Mouse (Mus musculus) left cerebral cortex, adult 9 months (tissue): ENCODE measurements around the gene Tmprss11f.
"Not testable (repeated sequence)": the region's sequence is repeated elsewhere in the genome, so short reads cannot be mapped to it uniquely, and the experiment has no call there.

ENCODE experiments used
- DNase-seq, 2 experiments: peaks; one replicate each; pipeline ENCODE4 v3.0.0; 2022; ENCODE audit warnings: low spot score in 2 of 2

Tmprss11f gene

GRCm38 (mm10) chr5:86632324-86632723, at the start of gene Tmprss11f:
Tmprss11f (minus strand) TSS chr5:86632424.
- DNase-seq: no peak

DNA sequence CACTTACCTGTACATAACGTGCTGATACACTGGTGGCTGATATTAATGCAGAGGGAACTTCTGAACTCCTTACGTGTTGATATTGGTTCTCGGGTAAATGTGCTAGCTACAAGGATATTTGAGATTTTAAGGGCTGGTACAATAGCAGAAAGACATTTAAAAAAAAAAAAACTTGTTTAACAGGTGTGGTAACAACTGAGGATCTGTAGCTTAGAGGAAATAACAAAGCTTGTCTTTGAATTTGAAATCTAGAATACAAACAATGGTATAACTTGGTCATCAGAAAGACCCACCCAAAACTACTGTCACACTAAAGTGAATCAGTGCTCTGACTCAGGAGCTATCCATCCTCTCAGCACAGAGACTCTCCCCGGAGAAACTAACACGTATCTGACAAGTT, 44.0 kb upstream of the Tmprss11f start, which contains the start of gene Tmprss11b:
Tmprss11b (minus strand) TSS at position 101 of the 400 bp plus-strand sequence.
- no peak for DNase-seq

DNA sequence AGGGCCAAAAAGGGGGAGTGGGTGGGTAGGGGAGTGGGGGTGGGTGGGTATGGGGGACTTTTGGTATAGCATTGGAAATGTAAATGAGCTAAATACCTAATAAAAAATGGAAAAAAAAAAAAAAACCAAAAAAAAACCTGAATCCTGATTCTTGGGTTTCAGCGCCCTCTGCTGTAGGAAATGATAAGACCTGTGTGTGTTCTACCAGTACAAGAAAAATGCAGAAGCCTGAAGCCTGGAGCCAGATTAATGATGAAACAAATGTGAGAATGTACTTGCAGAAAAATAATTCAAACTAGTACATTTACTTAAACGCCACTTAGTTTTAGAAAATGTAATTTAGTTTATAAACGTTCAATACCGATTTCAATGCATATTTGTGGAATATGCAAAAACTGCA, 17.0 kb upstream of the Tmprss11f start:
- DNase-seq: peak in 1 of 2 experiments; percentile 34

DNA sequence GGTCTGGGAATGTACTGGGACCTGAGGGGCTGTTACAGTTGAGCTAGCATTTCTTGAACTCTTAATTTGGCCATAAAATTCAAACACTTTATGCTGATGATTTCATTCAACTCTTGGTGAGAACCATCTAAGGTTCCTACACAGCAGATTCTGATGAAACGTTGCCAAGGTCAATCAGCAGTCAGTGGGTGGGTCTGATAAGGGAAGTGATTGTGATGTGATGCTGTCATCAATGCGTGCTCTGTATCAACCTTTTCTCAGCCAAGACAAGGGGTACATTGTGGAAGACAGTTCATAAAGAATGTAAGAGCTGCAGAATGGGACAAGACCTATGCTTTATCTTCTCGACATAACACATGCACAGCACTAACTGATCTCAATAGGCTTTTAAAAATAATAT, 8.6 kb upstream of the Tmprss11f start:
- no peak for DNase-seq

DNA sequence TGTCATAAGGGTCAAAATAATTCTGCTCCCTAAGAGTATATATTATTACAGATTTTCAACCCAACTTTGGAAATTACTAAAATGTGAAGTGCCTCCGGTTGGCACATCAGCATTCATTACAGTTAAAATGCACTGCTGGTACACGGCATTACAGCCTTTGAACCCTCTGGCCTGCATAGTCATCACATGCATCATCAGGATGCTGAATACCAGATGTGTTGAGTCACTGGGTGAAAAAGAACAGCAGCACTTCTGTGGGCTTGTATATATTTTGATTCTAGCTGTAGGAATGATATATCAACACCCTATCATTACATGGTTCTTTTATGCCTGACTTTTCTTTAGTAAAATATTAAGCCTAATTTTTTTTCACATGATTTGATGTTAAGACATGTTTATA, 1.5 kb downstream of the Tmprss11f start:
- DNase-seq: no peak

GRCm38 (mm10) chr5:86621778-86622177, 10.4 kb downstream of the Tmprss11f start:
- no peak for DNase-seq

- no peak for DNase-seq
Observed at GRCm38 (mm10) chr5:86585896-86586295, 46.3 kb downstream of the Tmprss11f start.

DNA sequence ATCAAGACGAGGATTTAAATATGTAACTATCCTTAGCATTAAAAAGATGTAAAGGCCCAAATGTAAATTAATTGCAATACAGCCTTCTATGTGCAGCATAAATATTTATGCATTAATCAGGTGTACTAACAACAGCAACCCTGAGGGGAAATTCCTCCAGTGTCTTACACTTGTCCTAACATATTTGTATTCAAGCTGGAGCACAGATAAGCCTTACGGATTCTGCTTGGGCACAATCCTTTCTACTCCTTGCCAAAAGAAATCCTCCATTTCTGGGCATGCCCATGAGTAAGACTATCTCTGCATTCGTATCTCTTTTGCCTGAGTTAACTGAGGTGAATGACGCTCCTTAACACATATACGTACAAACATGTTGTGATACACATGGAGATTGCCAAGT, 49.6 kb downstream of the Tmprss11f start:
- DNase-seq: no peak

DNA sequence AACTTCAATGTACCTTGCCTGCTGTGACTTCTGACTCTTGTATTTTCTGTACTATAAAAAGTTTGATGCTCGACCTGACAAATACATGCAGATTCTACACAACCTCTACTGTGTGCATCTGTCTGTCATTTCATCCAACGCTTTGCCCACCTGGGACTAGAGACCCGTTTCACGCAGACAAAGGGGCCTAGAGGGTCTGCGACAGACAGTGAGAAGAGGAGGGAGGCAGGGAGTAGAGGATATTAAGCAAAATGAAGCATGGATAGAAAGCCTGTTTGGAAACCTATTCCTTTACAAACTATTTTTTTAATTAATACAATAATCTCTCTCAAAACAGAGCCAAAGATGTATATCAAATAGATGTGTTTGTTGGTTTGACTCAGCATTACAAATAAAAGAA, 50.2 kb downstream of the Tmprss11f start:
- no peak for DNase-seq

- DNase-seq: not testable (repeated sequence)
Observed at GRCm38 (mm10) chr5:86578761-86579160, 53.5 kb downstream of the Tmprss11f start.

- no peak for DNase-seq
Observed at GRCm38 (mm10) chr5:86546693-86547092, 85.5 kb downstream of the Tmprss11f start.

- no peak for DNase-seq
Observed at GRCm38 (mm10) chr5:86540601-86541000, 91.6 kb downstream of the Tmprss11f start.

- no peak for DNase-seq
Observed at GRCm38 (mm10) chr5:86528725-86529124, 103.5 kb downstream of the Tmprss11f start.

DNA sequence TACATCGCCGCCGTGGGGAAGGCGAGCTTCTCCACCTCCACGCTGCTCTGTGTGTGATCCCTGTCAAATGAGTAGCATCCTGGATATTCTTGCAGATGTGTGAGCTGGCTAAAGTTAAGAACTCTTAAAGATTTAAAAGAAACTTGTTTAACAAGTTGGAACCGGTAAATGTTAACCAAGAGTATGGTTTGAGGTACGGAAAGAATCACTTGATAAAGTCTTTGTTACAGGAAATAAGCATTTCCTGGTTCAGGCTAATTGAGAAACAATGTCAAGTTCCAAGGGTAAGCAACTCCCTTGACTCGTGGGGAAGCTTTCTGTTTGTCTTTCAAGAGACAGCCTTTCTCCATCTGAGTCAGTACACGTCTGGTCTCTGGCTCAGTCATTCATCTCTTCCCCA, 113.7 kb downstream of the Tmprss11f start, which contains the start of gene Tmprss11g:
Tmprss11g (minus strand) TSS at position 101 of the 400 bp plus-strand sequence.
- no peak for DNase-seq

DNA sequence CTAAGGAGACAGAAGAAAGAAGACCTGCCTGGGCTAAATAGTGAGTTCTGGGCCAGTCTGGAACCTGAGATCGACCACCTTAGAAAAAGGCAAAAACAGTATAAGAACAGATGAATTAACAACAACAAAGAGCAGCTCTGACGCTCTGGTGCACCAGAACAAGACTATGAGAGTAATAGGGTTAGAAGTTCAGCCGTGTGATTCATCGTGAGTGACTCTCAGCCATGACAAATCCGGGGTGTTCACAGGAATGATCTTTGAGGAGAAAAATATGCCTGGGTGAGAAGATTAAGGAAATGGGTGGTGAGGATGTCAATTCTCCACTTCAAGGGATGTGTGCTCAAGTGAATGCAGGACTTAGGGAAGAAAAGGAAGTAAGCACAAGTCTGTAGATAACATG, 120.7 kb downstream of the Tmprss11f start:
- no peak for DNase-seq

GRCm38 (mm10) chr5:86493453-86493852, 138.8 kb downstream of the Tmprss11f start:
- DNase-seq: no peak

DNA sequence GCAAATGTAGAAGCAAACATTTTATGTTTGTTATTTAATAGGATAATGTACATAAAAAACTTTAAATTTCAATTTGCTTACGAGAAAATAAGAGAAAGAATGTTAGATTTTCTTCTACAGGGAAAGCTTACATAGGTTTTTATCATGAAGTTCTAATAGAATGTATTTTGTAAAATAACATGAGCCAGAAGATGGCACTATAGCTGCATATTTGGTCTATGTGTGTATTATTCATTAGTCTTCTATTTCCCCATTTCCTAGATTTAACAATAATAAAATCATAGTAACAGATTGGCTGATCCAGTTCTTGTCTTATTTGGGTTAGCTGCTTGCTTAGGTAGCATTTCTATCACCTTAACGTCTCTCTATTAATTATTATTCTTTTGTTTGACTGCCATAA, 149.7 kb downstream of the Tmprss11f start:
- DNase-seq: no peak

GRCm38 (mm10) chr5:86482031-86482430, 150.2 kb downstream of the Tmprss11f start:
- DNase-seq: no peak

DNA sequence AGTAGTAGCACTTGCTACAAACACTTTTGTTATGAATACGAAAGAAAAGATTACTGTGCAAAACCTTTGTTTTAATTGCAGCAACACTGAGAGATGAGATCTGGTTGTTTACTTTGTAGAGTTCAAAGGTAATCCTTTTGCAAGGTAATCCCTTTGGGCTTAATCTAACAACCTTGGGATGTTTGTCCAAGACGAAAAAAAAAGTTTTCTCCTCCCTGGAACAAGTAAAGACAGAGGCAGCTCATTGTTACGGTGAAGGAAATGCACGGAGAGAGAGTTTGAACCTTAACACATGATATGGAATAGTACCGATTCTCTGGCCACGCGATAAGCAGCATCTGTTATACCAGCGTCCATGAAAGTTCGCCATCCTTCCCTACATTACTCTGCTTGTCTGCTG, 158.4 kb downstream of the Tmprss11f start:
- no peak for DNase-seq
